Mouse (Mus musculus): Measurements from ENCODE around the gene Raver2.
A peak's percentile ranks its signal among the peaks of the same experiment; 100 is the strongest.
"Not testable (repeated sequence)": the region's sequence is repeated elsewhere in the genome, so short reads cannot be mapped to it uniquely, and the experiment has no call there.

The Raver2 gene

GRCm38 (mm10) chr4:101068786-101069153, at the start of gene Raver2:
TSS of gene Raver2 (plus strand) at chr4:101068983.
- peak; percentile 49 for DNase-seq

DNA sequence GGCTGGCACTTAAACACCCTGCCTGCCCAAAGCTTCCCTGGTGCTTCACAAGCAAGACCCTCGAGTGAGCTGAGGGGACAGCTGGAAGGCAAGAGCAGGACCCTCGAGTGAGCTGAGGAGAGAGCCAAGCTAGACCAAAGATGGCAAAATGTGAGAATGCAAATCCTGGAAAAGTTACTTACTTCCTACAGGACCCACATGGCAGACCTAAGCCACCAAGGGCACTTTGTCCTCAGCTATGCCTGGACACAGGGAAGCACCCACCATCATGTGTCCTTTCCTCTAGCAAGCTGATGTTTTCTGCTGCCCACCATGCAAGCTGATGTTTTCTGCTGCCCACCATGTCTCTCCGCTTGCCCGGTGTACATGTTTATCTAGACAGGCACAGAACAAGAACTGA, 48.2 kb upstream of the Raver2 start, which contains the start of gene Gm10577:
TSS of gene Gm10577 (minus strand) at position 101 of the 400 bp plus-strand sequence.
- no peak for DNase-seq

GRCm38 (mm10) chr4:101026566-101026965, 42.2 kb upstream of the Raver2 start:
- peak; percentile 87 for DNase-seq

DNA sequence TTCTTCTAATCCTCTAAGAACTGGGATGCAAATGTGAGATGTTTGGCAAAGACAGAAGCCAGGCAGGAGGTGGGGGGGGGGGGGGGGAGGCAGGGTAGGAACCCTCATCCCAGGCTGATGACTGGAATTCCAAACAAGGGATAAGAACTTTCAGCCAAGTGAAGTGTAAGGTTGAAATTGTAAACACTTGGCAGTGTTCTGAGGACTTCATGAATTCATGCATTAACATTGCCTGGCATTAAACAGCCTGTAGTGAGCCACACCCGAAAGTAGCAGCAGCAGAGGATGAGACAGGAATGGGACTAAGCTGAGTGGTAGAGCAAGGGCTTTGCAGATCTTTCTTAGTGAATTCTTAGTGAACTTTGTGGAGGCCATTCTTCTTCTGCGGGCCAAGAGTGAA, 41.8 kb upstream of the Raver2 start:
- peak; percentile 48 for DNase-seq

- DNase-seq: no peak
Observed at GRCm38 (mm10) chr4:101027852-101028411, 40.9 kb upstream of the Raver2 start.

DNA sequence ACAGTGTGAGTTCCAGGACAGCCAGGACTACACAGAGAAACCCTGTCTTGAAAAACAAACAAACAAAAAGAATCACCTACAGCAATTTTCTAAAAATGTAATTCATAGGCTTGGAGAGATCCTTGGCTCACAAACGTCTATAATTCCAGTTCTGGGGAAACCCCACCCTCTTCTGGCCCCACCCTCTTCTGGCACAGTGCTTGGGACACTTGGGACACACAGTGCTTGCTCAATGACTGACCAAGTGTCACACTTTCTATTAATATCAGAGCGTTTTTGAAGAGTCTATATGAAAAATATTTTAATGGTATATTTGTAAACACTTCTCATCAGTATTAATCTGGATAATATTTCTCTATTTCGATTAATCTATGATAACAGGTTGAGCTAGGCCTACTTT, 35.7 kb upstream of the Raver2 start:
- DNase-seq: no peak

- DNase-seq: no peak
Observed at GRCm38 (mm10) chr4:101035131-101035530, 33.7 kb upstream of the Raver2 start.

DNA sequence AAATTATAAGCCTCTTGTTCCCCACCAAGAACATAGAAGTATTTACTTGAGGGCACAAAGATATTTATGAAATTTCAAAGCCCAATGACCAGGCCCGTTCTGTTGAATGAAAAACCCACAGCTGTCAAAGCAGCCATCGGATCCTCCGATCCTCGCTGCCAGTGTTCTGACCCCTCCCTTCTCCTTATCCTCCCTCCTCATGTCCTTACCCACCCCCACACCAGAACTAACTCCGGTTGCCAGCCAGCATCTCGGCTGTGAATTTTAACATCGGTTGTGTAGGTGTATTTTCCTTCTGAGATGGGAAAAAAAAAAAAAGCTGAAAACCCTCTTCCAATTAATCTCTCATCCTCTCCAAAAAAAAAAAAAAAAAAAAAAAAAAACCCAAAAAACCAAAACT, 31.6 kb upstream of the Raver2 start:
- DNase-seq: peak; percentile 70

- DNase-seq: no peak
Observed at GRCm38 (mm10) chr4:101043691-101044090, 25.1 kb upstream of the Raver2 start.

GRCm38 (mm10) chr4:101044149-101044548, 24.6 kb upstream of the Raver2 start:
- DNase-seq: no peak

GRCm38 (mm10) chr4:101046576-101046975, 22.2 kb upstream of the Raver2 start:
- no peak for DNase-seq

GRCm38 (mm10) chr4:101062146-101062545, 6.6 kb upstream of the Raver2 start:
- peak; percentile 23 for DNase-seq

GRCm38 (mm10) chr4:101066401-101066800, 2.4 kb upstream of the Raver2 start:
- DNase-seq: no peak

GRCm38 (mm10) chr4:101069154-101069971, 580 bp downstream of the Raver2 start:
- DNase-seq: no peak

GRCm38 (mm10) chr4:101071570-101071969, 2.8 kb downstream of the Raver2 start:
- DNase-seq: no peak

- no peak for DNase-seq
Observed at GRCm38 (mm10) chr4:101076425-101076824, 7.6 kb downstream of the Raver2 start.

DNA sequence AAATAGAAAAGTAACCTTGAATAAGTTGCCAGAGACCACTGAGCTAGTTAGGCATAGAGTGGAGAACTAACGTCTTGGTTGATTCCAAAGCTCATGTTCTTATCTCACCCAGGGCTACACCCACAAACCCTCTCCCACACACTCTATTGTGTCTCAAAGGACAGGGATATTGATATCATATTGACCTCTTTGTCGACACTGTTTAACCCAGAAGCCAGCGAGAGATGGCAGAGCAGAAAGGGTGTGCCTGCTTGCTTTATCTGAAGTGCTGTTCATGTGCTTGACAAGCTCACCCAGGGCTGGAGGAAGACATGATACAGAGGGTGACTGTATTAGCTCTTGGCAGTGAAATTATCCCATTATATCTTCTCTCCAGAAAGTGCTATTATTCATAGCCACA, 11.2 kb downstream of the Raver2 start:
- DNase-seq: no peak

- no peak for DNase-seq
Observed at GRCm38 (mm10) chr4:101082176-101082888, 13.5 kb downstream of the Raver2 start.

- no peak for DNase-seq
Observed at GRCm38 (mm10) chr4:101084863-101085262, 16.1 kb downstream of the Raver2 start.

DNA sequence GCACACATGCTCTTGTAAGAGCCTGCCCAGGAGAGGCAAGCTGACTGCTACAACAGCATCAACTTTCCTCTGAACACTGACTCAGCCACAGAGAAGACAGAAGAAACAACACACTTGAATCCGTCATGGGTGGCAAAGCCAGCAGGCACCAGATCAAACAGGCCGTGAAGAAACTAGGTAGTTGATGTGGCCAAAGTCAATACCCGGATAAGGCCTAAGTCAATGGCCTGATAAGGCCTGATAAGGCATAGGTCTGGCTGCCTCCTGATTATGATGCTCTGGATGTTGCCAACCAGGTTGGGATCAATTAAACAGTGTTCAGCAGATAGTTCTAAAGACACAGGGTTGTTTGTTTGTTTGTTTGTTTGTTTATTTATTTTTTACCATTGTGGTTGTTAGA, 17.3 kb downstream of the Raver2 start:
- DNase-seq: no peak

DNA sequence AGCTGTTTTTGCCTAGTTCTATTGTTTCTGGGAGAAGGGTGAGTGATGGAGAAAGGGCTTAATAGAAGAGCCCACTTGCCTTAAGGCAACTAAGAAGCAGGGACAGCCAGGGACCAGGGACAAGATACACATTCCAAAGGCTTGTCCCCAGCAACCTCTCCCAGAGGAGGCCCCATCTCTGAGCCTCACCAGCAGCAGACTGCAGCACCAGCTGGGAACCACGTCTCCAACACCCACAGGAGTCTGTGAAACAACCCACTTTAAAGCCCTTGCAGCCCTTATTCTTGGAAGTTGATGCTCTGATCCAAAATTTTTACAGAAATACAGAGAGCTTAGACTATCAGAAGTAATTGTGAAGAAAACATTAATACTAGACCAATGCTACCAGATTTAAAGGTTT, 18.9 kb downstream of the Raver2 start:
- peak; percentile 55 for DNase-seq

DNA sequence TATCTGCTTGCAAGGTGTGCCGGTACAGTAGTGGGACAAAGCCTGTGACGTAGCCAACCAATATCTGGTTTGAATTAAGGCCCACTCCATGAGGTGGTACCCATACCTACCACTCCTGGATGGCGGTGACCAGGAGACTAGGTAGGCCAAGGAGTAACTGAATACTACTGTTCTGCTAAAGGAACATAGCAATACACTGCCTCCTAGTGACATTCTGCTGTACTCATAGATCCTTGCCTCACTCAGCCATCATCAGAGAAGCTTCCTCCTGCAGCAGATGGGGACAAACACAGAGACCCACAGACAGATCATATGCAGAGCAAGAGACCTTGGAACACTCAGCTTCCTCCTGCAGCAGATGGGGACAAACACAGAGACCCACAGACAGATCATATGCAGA, 21.8 kb downstream of the Raver2 start:
- not testable (repeated sequence) for DNase-seq

GRCm38 (mm10) chr4:101093292-101093691, 24.5 kb downstream of the Raver2 start:
- no peak for DNase-seq

DNA sequence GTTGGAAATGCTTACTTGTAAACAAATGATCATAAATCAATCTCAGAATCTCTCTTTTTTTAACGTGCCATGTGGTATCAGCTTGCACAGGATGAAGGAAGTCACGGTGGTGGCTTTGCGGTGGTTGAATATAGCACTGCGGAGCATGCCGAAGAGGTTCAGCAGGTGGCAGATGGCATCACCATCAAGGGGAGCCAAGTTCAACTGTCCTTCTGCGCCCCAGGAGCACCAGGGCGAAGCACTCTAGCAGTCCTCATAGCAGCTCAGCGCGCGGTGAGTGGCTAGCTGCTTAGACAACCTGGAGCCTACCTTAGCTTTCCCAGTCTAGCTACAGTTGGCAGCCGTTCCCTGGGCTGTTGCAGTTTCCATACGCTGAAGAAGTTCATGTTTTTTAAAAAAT, 38.3 kb downstream of the Raver2 start:
- no peak for DNase-seq

Data from layer of hippocampus, adult 9-11 months (tissue).